Mouse (Mus musculus): ENCODE results near the gene Cited4. TPM values are rescaled to one million over a fixed set of nuclear protein-coding genes. Genes with fewer than 3 reads are reported as not detected.

Cited4 gene
- total and polyA plus RNA-seq, 2 experiments from 2014 or later, result 5.4 to 11.7 TPM

DNA sequence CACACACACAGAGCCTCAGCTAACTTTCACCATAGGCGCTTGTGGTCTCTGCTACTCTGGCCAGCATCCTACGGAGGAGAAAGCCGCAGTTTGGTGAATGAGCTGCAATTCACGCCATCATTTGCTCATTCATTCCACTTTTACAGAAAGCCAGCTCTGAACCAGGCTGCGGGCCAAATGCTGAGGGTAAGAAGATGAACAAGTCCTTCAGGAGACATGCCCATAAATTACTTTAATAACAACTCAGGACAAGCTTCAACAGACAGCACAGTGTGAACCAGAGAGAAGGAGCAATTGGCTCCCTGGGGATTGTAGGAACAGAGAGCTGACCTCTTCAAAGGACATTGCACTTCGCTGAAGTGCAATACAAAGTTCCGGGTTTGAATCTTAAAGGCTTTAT, 590 bp upstream of the Cited4 start:
- no peak overlapping the region for H3K4me3 ChIP-seq (ENCODE audit: low read length)
- H3K4me2 ChIP-seq (ENCODE audit: low read depth, low read length), result no peak overlapping the region
- 55% methylated on average over 7 of the region's 7 CpGs for WGBS
- no peak for TF ChIP-seq CTCF (IDR thresholded peaks at IDR 0.05; ENCODE audit: low read depth)
- no peaks in the 10 kb centered on the region for H3K27me3 ChIP-seq (ENCODE audit: insufficient read depth, low read length)
- no peaks in the 10 kb centered on the region for H3K9me3 ChIP-seq (ENCODE audit: low read length)
- ATAC-seq (no peak), DNase-seq (ENCODE audit: low spot score) (peak; percentile 13)
- H3K4me1 ChIP-seq (ENCODE audit: insufficient read depth, low read length), result no peaks in the 10 kb centered on the region
- H3K36me3 ChIP-seq (ENCODE audit: insufficient read depth, low read length), result no peaks in the 10 kb centered on the region
- no peak overlapping the region for H3K27ac ChIP-seq
- no peak overlapping the region for H3K9ac ChIP-seq (replicated peaks; ENCODE audit: low read length)

DNA sequence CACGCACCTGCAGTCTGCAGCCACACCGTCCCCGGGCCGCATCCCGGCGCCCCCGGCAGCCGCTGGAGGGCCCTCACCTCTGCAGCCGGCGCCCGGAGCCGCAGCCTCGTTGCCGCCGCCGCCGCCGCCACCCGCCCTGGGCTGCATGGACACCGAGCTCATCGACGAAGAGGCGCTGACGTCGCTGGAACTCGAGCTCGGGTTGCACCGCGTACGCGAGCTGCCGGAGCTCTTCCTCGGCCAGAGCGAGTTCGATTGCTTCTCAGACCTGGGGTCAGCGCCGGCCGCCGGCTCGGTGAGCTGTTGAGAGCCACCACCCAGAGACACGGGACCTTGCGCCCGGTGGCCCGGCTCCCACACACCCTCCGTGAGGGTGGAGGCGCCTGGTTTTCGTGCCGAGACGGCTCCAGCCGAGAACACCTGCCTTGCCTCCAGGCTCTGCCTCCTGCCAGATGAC, 701 bp downstream of the Cited4 start:
- Histone ChIP-seq H3K36me3 (ENCODE audit: insufficient read depth, low read length) (no peaks in the 10 kb centered on the region), H3K27ac (peak overlapping the region; percentile 56; the same call in 1 of the 2 replicates), H3K4me3 (ENCODE audit: low read length) (peak overlapping the region; percentile 55), H3K27me3 (ENCODE audit: insufficient read depth, low read length) (no peaks in the 10 kb centered on the region), H3K9ac (replicated peaks; ENCODE audit: low read length) (peak overlapping the region; percentile 70), H3K4me2 (ENCODE audit: low read depth, low read length) (peak overlapping the region; percentile 99), H3K9me3 (ENCODE audit: low read length) (no peaks in the 10 kb centered on the region), H3K4me1 (ENCODE audit: insufficient read depth, low read length) (no peaks in the 10 kb centered on the region)
- ATAC-seq (peak; percentile 70), DNase-seq (ENCODE audit: low spot score) (peak; percentile 62)
- TF ChIP-seq CTCF (IDR thresholded peaks at IDR 0.05; ENCODE audit: low read depth), result no peak
- WGBS, result under 1% methylated on average over 49 of the region's 50 CpGs

DNA sequence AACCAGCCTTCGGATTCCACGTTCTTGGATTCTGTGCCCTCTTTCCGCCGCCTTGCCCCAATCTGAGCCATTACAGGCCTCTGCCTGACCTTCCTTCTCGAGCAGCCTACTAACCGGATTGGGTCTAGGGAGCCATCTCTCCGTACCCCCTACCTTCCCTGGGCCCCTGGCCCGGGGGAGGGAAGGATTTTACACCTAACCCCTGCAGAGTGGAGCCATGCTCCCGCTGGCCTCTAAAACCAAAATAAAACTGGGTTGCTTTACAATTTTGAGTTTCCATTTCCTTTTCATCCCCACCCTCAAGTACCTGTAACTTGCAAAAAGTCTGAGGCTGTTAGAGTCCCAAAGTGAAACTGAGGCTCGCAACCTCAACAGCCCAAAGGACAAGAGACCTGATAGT, 1.2 kb downstream of the Cited4 start:
- H3K9me3 ChIP-seq (ENCODE audit: low read length), result no peaks in the 10 kb centered on the region
- peak overlapping the region; percentile 99 for H3K4me2 ChIP-seq (ENCODE audit: low read depth, low read length)
- peak overlapping the region; percentile 55 for H3K4me3 ChIP-seq (ENCODE audit: low read length)
- H3K9ac ChIP-seq (replicated peaks; ENCODE audit: low read length), result peak overlapping the region; percentile 70
- ATAC-seq (no peak), DNase-seq (ENCODE audit: low spot score) (no peak)
- no peaks in the 10 kb centered on the region for H3K4me1 ChIP-seq (ENCODE audit: insufficient read depth, low read length)
- no peak for TF ChIP-seq CTCF (IDR thresholded peaks at IDR 0.05; ENCODE audit: low read depth)
- 21% methylated on average over 10 of the region's 10 CpGs for WGBS
- no peaks in the 10 kb centered on the region for H3K27me3 ChIP-seq (ENCODE audit: insufficient read depth, low read length)
- no peaks in the 10 kb centered on the region for H3K36me3 ChIP-seq (ENCODE audit: insufficient read depth, low read length)
- peak overlapping the region; percentile 56; the same call in 1 of the 2 replicates for H3K27ac ChIP-seq

DNA sequence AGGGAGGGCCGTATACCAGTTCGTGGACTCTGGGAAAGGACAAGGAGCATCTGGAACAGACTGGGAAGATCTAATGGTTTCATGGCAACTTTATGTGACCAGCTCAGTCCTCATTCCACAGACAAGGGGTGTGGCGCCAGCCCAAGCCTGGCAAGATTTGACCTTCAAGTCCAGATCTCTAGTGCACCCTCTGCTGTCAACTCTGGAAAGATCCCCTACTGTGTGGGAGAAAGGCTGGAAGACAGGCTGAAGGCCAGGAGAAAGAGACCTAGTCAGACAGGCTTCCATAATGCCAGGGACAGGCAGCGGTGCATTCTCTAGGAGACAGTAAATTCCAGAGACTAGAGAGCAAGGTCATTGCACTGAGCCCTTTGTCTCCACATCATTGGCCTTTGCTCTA, 2.2 kb downstream of the Cited4 start:
- no peak overlapping the region for H3K9ac ChIP-seq (replicated peaks; ENCODE audit: low read length)
- H3K9me3 ChIP-seq (ENCODE audit: low read length), result no peaks in the 10 kb centered on the region
- DNase-seq (ENCODE audit: low spot score) (no peak), ATAC-seq (no peak)
- H3K36me3 ChIP-seq (ENCODE audit: insufficient read depth, low read length), result no peaks in the 10 kb centered on the region
- H3K27ac ChIP-seq, result no peak overlapping the region
- no peaks in the 10 kb centered on the region for H3K27me3 ChIP-seq (ENCODE audit: insufficient read depth, low read length)
- no peak for TF ChIP-seq CTCF (IDR thresholded peaks at IDR 0.05; ENCODE audit: low read depth)
- H3K4me3 ChIP-seq (ENCODE audit: low read length), result no peak overlapping the region
- H3K4me2 ChIP-seq (ENCODE audit: low read depth, low read length), result no peak overlapping the region
- no peaks in the 10 kb centered on the region for H3K4me1 ChIP-seq (ENCODE audit: insufficient read depth, low read length)
- 99% methylated on average over 4 of the region's 4 CpGs for WGBS

DNA sequence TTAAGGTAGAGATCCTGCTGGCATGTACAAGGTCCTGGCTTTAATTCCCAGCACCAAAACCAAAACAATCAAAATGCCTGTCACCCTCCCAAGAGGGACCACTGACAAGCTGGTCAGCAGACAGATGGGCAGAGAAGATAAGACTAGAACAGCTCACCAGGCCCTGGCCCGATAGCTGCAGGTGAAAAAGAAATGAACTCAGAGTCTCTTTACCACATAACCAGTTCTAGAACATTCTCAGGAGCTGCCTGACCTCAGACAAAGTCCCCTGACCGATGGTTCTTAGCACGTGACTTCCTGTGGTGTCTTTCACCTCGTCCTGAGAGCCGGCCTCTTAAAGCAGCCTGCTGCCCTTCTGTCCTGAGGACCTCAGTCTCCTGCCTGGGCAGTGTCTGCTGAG, 3.2 kb downstream of the Cited4 start:
- H3K9me3 ChIP-seq (ENCODE audit: low read length), result no peaks in the 10 kb centered on the region
- WGBS, result 69% methylated on average over 5 of the region's 5 CpGs
- H3K36me3 ChIP-seq (ENCODE audit: insufficient read depth, low read length), result no peaks in the 10 kb centered on the region
- no peak overlapping the region for H3K4me3 ChIP-seq (ENCODE audit: low read length)
- H3K27ac ChIP-seq, result no peak overlapping the region
- H3K9ac ChIP-seq (replicated peaks; ENCODE audit: low read length), result no peak overlapping the region
- no peak for ATAC-seq
- no peaks in the 10 kb centered on the region for H3K4me1 ChIP-seq (ENCODE audit: insufficient read depth, low read length)
- no peaks in the 10 kb centered on the region for H3K27me3 ChIP-seq (ENCODE audit: insufficient read depth, low read length)
- no peak for DNase-seq (ENCODE audit: low spot score)
- H3K4me2 ChIP-seq (ENCODE audit: low read depth, low read length), result no peak overlapping the region
- no peak for TF ChIP-seq CTCF (IDR thresholded peaks at IDR 0.05; ENCODE audit: low read depth)

DNA sequence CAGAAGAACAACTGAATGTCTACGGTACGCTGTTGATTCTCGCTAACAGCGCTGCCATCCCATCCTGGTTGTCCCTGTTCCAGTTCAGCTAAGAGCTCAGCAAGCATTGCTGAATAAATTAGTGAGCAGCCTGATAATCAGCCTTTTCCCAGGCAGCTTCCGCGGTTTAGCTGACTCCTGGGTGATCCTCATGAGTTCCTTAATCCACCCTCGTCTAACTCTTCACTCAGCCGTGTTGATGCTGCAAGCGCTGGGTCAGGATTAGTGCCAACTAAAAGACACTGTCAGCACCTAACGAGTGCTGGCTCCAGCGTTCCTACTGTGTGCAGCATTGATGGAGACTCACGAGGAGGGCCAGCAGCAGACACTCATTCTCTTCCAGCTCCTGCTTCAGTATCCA, 4.7 kb downstream of the Cited4 start:
- DNase-seq (ENCODE audit: low spot score) (peak; percentile 20), ATAC-seq (no peak)
- Histone ChIP-seq H3K27ac (no peak overlapping the region), H3K27me3 (ENCODE audit: insufficient read depth, low read length) (no peaks in the 10 kb centered on the region), H3K36me3 (ENCODE audit: insufficient read depth, low read length) (no peaks in the 10 kb centered on the region), H3K4me2 (ENCODE audit: low read depth, low read length) (no peak overlapping the region), H3K4me1 (ENCODE audit: insufficient read depth, low read length) (no peaks in the 10 kb centered on the region), H3K4me3 (ENCODE audit: low read length) (no peak overlapping the region), H3K9me3 (ENCODE audit: low read length) (no peaks in the 10 kb centered on the region), H3K9ac (replicated peaks; ENCODE audit: low read length) (no peak overlapping the region)
- WGBS, result 40% methylated on average over 12 of the region's 12 CpGs
- TF ChIP-seq CTCF (IDR thresholded peaks at IDR 0.05; ENCODE audit: low read depth), result no peak

DNA sequence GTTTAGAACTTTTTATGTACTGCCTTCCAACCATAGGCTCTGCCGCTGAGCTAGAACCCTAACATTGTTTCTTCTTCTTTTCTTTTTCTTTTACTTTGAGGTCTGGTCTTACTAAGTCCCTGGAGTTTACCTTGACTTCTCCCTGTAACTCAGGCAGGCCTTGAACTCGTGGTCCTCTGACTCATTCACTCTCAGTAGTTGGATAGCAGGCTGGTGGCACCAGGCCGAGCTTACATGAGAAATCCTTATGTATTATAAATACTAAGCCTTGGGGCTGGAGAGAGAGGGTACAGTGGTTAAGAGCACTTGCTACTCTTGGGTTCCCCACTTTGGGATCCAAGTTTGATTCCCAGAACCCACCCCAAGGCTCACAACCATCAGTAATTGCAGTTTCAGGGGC, 7.2 kb downstream of the Cited4 start:
- Histone ChIP-seq H3K4me2 (ENCODE audit: low read depth, low read length) (no peak overlapping the region), H3K9me3 (ENCODE audit: low read length) (no peaks in the 10 kb centered on the region), H3K27ac (no peak overlapping the region), H3K4me1 (ENCODE audit: insufficient read depth, low read length) (no peaks in the 10 kb centered on the region), H3K27me3 (ENCODE audit: insufficient read depth, low read length) (no peaks in the 10 kb centered on the region), H3K9ac (replicated peaks; ENCODE audit: low read length) (no peak overlapping the region), H3K36me3 (ENCODE audit: insufficient read depth, low read length) (no peaks in the 10 kb centered on the region), H3K4me3 (ENCODE audit: low read length) (no peak overlapping the region)
- no peak for TF ChIP-seq CTCF (IDR thresholded peaks at IDR 0.05; ENCODE audit: low read depth)
- ATAC-seq (no peak), DNase-seq (ENCODE audit: low spot score) (no peak)
- WGBS, result 86% methylated on average over 3 of the region's 3 CpGs
